Mouse (Mus musculus) gonadal fat pad, adult 2 months (tissue): ENCODE data around the gene Nkd2. TPM values are rescaled to one million over a fixed set of nuclear protein-coding genes. Genes with fewer than 3 reads are reported as not detected.

ENCODE experiments used
- DNase-seq: peaks from one replicate; pipeline ENCODE4 v3.0.0-alpha.2; 2012; ENCODE audit warnings: low read depth
- polyA plus RNA-seq: library from polyadenylated mRNA; depleted of rRNA; stranded (reverse); fragments of >200 nt; gene quantifications from 2 replicates; pipeline ENCODE4 v1.2.3, GENCODE M21; 2012; rRNA removed

Gene Nkd2
- polyA plus RNA-seq, 1 experiment, result 5.8 TPM

DNA sequence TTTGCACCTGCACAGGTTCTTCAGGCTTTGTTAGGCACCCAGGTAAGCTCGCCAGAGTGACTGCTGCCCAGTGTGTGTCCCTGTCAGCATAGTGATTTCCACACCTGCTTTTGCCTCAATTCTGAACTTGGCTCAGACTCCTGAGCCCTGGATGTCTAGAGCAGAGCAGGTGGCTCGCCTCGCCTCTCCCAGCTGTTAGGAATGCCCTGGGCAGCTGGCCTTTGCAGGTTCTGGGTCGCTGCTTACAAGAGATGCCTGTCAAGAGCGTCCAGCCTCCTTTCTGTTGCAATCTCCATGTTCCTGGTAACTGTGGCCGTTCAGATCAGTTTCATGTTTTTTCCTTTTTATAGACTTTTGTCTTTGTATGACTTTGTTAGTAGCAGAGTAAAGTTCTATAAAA, 31.1 kb downstream of the Nkd2 start:
- peak; percentile 77 for DNase-seq

- DNase-seq, result no peak
These were observed 33.2 kb downstream of the Nkd2 start for GRCm38 (mm10) chr13:73814181-73814580.

GRCm38 (mm10) chr13:73812936-73813335, 34.5 kb downstream of the Nkd2 start:
- DNase-seq, result no peak

DNA sequence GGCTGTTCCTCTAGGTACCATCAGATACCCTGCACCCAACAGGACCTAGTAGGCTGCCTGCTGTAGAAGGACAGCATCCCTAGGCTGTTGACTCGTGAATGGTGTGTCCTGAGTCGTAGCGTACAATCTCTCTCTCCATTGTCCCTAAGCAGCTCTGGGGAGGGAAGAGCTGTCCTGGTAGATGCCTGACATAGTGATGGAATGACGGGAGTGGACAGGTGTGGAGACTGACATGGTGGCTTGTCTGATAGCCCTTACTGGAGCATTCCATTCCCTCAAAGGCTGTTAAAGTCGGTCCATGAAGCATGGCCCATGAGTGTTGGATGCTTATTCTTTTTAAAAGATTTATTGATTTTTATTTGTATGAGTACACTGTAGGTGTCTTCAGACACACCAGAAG, 42.5 kb downstream of the Nkd2 start:
- no peak for DNase-seq

- no peak for DNase-seq
These were observed 43.8 kb downstream of the Nkd2 start for GRCm38 (mm10) chr13:73803450-73804178.

GRCm38 (mm10) chr13:73799110-73799509, 48.3 kb downstream of the Nkd2 start:
- no peak for DNase-seq

DNA sequence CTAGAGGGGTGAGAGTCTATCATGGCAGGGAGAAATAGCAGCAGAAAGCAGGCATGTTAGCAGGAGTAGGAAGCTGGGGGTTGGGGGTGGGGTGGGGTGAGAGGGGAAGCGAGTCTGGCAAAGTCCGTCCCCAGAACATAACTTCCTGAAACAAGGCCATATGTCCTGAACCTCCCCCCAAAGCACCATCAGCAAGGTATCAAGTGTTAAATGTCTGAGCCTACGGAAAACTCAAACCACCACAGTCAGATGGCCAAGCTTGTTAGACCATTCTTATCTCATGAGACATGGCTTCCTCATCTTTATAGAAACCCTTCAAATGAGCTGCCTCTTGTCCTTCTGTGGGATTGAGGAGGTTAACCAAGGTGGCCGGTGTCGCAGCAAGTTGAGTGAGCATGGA, 54.3 kb downstream of the Nkd2 start:
- DNase-seq, result no peak

DNA sequence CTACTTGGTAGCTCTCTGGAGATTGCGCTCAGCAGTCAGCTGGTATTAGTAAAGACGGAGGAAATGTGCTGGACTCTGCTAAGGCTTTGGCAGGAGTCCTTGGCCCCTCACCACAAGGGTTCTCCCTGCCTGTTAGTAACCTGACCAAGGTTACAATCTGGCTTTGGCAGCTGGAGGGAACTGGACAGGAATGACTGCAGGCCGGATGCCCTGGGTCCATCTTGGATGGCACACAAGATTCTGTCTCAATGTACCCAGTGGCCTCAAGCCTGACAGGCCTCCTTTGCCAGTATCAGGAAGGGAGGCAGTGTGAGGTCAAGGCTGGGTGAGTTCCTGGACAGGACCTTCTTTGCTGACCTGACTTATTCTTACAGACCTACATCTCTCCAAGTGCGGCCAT, 55.3 kb downstream of the Nkd2 start:
- DNase-seq, result no peak

- no peak for DNase-seq
These were observed 64.9 kb downstream of the Nkd2 start for GRCm38 (mm10) chr13:73782486-73782885.

DNA sequence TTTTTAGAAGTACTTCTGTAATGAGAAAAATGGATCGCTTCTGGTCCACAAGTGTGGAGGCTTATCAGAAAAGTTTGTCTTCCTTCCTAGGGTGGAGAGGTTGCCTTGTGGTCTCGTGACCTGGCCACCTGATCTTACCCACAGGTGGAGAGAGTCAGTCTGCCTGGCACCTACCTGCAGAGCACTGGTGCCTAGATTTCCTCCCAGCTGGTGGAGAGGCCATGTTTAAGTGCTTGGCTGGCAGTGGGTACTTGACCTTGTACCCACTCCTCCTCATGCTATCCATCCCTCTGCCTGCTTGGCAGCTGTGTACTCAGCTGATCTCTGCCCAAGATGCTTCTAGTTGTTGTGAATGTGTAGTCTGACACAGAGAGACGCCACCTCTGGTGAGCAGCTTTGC, 69.9 kb downstream of the Nkd2 start:
- DNase-seq, result no peak

DNA sequence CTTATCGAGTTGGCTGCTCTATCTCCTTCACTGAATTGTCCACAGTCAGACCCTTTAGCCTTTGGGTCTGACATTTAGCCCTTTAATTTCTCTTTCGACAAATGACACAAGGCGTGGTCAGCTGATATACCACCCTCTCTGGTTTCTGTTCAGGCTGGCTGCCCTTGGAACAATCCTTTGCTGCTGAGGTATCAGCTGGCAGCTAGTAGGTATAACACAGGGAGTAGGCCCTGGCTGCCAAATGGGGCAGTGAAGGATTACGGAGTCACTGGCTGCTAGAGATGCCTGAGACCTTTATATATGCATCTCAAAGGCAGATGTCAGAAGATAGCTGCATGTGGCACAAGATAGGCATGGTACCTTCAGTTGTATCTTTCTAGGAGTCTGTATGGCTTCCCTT, 71.6 kb downstream of the Nkd2 start:
- DNase-seq, result no peak

DNA sequence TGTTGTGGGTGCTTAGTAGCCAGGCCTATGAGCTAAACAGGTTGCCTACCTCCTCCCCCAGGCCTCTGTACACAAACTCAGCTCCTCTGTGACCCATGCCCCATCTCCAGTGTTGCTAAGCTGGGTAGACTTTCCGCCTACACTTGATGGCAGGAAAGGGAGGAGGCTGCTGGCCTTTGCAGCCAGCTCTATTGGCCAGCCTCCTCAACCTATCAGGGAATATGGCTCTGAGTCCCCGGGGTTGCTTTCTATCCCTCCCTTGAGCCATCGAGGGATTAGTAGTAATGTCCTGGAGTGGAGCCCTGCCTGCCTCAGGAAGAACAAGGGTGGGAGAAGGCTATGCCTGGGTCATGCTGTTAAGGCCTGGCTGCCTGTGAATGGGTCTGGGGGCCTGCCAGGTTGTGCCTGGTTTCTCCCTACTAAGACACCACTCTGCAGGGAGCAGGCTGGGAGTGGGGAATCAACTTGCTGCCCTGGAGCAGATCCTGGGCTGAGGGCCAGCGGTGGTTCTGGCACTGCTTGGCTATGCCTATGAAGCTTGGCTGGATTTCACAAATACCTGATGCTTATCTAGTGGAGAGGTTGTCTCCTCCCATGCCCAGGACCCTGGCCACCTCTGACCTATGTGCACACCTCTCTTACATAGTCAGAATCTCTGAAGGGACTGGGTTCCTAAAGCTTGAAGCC, 73.8 kb downstream of the Nkd2 start:
- DNase-seq, result no peak

DNA sequence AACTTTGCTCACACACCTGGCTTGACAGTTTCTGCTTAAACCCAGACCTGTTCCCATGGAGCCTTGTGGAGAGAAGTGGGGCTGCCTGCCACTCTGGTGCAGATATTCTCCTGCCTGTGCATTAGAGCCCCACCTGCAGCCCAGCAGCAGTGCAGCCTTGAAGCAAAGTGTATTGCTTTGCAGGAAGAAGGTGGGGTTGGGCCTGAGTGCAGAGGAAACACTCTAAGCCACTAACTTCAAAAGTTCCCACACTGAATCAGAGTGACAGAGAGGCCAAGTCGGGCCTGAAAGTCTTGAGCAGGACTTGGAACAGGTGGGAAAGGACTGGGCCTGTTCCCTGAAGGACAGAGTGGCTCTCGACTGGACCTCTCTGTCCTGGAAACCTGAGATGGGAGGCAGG, 74.8 kb downstream of the Nkd2 start:
- no peak for DNase-seq

- DNase-seq, result no peak
These were observed 76.3 kb downstream of the Nkd2 start for GRCm38 (mm10) chr13:73771131-73771530.

DNA sequence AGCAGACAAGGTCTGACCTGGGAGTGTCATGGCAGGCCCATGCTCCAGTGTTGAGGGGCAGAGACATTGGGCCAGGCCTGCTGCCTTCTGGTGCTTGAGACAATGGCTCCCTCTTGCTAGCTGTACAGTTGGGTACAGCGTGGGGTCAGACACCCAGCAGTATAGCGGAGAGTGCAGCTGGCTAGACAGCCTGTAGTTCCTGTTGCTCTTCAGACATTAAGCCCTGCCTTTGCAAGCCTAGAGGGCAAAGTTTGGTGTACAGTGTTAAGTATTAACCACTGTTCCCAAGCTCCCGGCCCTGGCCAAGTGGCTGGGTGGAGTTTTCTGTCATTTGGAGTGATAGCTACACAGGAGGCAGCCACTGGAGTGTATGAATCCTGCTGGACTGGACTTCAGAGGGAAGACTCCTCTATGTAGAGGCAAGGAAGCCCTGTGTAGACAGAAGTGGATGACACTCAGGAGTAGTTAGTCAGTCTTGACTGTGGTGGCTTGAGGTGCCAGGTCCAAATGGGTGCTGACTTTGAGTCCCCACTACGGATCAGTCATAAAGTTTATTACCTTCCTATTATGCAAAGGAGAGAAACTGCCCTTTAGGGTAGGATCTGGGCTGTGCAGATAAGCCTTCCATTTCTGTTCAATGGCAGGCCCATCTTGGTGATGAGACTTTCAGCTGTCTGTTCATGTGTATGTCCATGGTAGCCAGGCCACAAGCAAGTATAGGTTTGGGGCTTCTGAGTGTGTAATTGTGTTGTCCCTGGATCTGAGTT, 77.3 kb downstream of the Nkd2 start:
- no peak for DNase-seq

Other genes with a start within 250 kb of the Nkd2 start
- gene Clptm1l, start 243.6 kb downstream of the Nkd2 start, polyA plus RNA-seq, result 211 and 238 TPM in 2 replicates
- gene Tert, start 220.7 kb downstream of the Nkd2 start, polyA plus RNA-seq, result 4.4 and 4.6 TPM in 2 replicates
- 1.5 and 2.4 TPM in 2 replicates for gene Slc6a18, start 169.6 kb downstream of the Nkd2 start, polyA plus RNA-seq
- gene Slc6a19, start 142.8 kb downstream of the Nkd2 start, polyA plus RNA-seq, result 1.3 and 1.6 TPM in 2 replicates
- 36.2 and 42.9 TPM in 2 replicates for gene Slc12a7, start 114.5 kb downstream of the Nkd2 start, polyA plus RNA-seq
- 0.38 and 0.56 TPM in 2 replicates for gene Trip13, start 90.2 kb upstream of the Nkd2 start, polyA plus RNA-seq
- 21.8 and 28.1 TPM in 2 replicates for gene Brd9, start 90.2 kb upstream of the Nkd2 start, polyA plus RNA-seq
- gene Zdhhc11, start 116.2 kb upstream of the Nkd2 start, polyA plus RNA-seq, result 0.08 and 0.24 TPM in 2 replicates
- gene Tppp, start 161.8 kb upstream of the Nkd2 start, polyA plus RNA-seq, result 11.8 and 14.3 TPM in 2 replicates
- gene Cep72, start 214.7 kb upstream of the Nkd2 start, polyA plus RNA-seq, result 2.1 and 2.4 TPM in 2 replicates